Mouse (Mus musculus): Measurements from ENCODE around the gene Ctnnbl1. TPM values are rescaled to one million over a fixed set of nuclear protein-coding genes. Genes with fewer than 3 reads are reported as not detected.

Gene Ctnnbl1
- polyA plus RNA-seq, 1 experiment: 25.0 TPM

DNA sequence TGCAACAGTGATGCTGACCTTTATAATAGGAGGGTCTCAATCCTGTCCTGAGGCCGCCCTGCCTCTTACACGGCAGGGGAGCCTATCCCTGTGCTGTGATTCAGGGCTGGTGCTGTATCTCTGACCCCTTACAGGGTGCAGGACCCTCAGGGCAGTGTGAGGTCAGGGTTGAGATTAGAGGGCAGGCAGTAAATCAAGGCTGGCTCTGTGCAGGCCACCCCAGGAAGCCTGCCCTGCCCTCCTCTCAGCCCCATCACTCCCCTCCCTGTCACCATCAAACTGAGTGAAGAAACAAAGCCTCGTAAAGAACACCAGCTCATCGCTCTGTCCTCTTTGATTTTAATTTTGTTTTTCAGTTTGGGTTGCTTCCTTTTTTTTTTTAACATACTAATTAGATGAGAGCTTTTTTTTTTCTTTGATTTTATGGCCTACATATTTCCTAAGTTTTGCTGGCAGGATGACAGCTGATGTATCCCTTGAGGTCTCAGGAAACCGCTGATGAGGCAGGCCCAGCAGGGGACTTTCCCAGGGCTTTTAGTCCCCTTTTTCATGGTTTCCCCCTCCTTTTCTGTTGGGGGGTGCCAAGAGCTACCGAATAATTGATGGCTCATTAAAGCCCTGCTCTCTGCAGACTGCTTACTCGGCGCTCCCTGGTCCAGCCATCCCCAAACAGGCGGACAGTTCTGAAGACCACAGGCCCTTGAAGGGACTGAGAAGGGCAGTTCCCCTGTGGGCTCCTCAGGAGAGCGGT, 150.2 kb downstream of the Ctnnbl1 start:
- no peak overlapping the region for H3K27ac ChIP-seq (ENCODE audit: insufficient read depth, low read depth, low read length)
- no peak overlapping the region for H3K4me3 ChIP-seq (ENCODE audit: insufficient read depth, low read length)
- peaks cover 15% of the 10 kb centered on the region for H3K4me1 ChIP-seq (ENCODE audit: control insufficient read depth, insufficient read depth, low read length)
- TF ChIP-seq CTCF (IDR thresholded peaks at IDR 0.05; ENCODE audit: low read depth, low read length) (no peak), POLR2A (IDR thresholded peaks at IDR 0.05; ENCODE audit: borderline replicate concordance, low read depth, low read length) (no peak)

DNA sequence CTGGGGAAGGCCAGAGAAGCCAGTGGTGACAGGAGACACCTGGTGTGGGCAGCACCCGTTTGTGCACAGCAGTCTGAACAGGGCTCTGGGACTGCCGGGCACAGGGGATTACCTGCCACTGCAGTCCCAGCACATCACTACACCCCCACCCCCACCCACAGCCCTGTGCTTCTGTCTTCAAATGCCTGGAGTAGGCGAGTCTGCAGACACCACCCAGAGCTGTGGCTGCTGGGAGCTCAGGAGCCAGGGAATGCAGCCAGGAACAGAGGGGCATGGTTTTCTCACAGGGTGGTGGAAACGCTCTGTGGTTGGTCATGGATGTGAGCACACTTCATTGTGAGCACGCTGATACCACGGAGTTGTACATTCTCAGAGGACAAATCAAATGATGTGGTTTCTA, 154.0 kb downstream of the Ctnnbl1 start:
- no peak for TF ChIP-seq CTCF (IDR thresholded peaks at IDR 0.05; ENCODE audit: low read depth, low read length)
- TF ChIP-seq POLR2A (IDR thresholded peaks at IDR 0.05; ENCODE audit: borderline replicate concordance, low read depth, low read length): no peak
- H3K27ac ChIP-seq (ENCODE audit: insufficient read depth, low read depth, low read length): no peak overlapping the region
- no peak overlapping the region for H3K4me3 ChIP-seq (ENCODE audit: insufficient read depth, low read length)
- peaks cover 15% of the 10 kb centered on the region for H3K4me1 ChIP-seq (ENCODE audit: control insufficient read depth, insufficient read depth, low read length)

DNA sequence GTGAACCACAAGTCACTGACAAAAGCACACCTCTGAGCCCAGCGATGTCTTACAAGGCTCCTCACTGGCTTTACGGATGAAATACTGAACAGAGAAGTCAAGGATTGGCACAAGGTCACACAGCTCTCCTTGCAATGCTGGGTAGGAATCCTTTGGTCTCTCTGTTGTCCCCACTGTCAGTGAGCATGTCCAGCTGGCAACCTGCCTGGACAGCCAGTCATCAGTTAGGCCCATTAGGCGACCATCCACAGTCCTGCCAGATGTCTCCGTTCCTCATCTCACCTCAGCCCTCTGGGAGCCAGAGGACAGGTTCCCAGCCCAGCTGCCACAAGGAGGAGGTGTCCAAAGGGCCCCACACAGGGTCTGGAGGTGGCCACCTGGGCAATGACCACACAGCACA, 159.9 kb downstream of the Ctnnbl1 start:
- TF ChIP-seq CTCF (IDR thresholded peaks at IDR 0.05; ENCODE audit: low read depth, low read length): no peak
- no peak for TF ChIP-seq POLR2A (IDR thresholded peaks at IDR 0.05; ENCODE audit: borderline replicate concordance, low read depth, low read length)
- H3K4me3 ChIP-seq (ENCODE audit: insufficient read depth, low read length): no peak overlapping the region
- H3K27ac ChIP-seq (ENCODE audit: insufficient read depth, low read depth, low read length): no peak overlapping the region
- H3K4me1 ChIP-seq (ENCODE audit: control insufficient read depth, insufficient read depth, low read length): peaks cover 4% of the 10 kb centered on the region; the same call in 1 of the 2 replicates

DNA sequence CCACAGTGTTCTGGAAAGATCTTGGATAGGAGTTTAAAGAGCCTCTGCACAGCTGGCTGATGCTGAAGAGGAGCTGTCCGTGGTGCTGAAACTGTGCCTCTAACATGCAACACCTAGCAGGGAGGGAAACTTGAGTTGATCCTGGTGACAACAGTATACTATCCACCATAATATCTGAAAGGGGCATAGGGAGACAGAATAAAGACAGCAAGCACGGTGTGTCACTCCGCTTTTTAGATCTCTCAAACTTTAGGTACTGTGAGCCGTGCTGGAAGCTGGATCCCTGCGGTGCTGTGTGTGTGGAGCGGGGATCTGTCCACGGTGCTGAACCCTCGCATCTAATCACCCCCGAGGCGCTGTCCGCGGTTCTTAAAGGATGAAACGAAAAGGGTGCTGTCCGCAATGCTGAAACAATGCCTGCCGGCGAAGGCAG, 176.0 kb downstream of the Ctnnbl1 start:
- TF ChIP-seq CTCF (IDR thresholded peaks at IDR 0.05; ENCODE audit: low read depth, low read length): no peak
- TF ChIP-seq POLR2A (IDR thresholded peaks at IDR 0.05; ENCODE audit: borderline replicate concordance, low read depth, low read length): no peak
- Histone ChIP-seq H3K4me1 (ENCODE audit: control insufficient read depth, insufficient read depth, low read length) (peaks cover 3% of the 10 kb centered on the region), H3K27ac (ENCODE audit: insufficient read depth, low read depth, low read length) (no peak overlapping the region), H3K4me3 (ENCODE audit: insufficient read depth, low read length) (no peak overlapping the region)

DNA sequence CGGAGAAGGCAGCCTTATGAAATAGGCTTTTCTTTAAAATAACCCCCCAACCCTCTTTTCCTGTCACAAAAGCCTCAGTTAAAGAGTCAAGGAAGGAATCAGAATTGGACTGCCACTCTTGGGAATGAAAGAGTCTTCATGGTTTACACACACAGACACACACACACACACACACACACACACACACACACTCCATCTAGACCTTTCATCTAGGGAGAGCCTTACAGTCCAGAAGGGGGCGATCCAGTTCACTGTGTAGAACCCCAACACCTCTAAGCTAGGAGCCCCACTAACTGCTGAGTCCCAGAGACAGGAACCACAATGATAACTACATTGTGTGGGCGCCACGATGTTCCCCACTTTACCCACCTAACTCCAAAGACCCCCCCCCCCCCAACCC, 176.5 kb downstream of the Ctnnbl1 start:
- TF ChIP-seq CTCF (IDR thresholded peaks at IDR 0.05; ENCODE audit: low read depth, low read length) (no peak), POLR2A (IDR thresholded peaks at IDR 0.05; ENCODE audit: borderline replicate concordance, low read depth, low read length) (no peak)
- Histone ChIP-seq H3K4me1 (ENCODE audit: control insufficient read depth, insufficient read depth, low read length) (peaks cover 1% of the 10 kb centered on the region), H3K27ac (ENCODE audit: insufficient read depth, low read depth, low read length) (no peak overlapping the region), H3K4me3 (ENCODE audit: insufficient read depth, low read length) (no peak overlapping the region)

DNA sequence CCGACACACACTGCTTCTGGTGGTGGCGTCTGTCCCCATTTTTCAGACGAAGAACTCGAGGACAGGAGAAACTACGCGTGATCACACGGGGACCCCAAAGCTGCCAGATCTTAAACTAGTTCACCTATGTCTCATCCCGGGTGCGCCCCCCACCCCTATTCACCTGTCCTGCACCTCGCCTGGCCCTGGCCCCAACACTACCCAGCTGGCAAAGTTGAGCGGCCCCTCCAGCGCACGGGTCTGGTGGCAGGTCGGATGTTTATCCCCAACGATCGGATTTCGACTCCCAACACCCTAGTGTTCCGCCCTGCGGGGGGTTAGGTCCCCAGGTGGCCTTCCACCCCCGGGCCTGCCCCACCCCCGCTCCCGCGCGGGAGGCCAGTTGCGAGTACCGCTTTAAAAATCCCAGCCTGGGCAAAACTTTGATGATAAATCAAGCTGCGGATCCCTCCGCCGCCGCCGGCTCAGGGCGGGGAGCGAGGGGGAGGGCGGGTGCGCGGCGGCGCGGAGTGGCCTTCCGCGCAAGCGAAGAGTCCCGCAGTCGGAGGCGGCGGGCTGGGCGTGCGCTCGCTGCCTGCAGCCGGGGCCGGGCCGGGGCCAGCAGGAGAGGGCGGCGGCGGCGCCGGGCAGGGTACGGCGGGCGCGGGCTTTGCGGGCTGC, 177.0 kb downstream of the Ctnnbl1 start, which contains the start of gene Vstm2l:
Gene Vstm2l (plus strand): TSS at position 549 of the 660 bp plus-strand sequence.
- no peaks in the 10 kb centered on the region; the same call in 1 of the 2 replicates for H3K4me1 ChIP-seq (ENCODE audit: control insufficient read depth, insufficient read depth, low read length)
- no peak within 1 kb of the TSS for H3K4me3 ChIP-seq (ENCODE audit: insufficient read depth, low read length)
- no peak within 1 kb of the TSS for H3K27ac ChIP-seq (ENCODE audit: insufficient read depth, low read depth, low read length)
- TF ChIP-seq CTCF (IDR thresholded peaks at IDR 0.05; ENCODE audit: low read depth, low read length) (no peak), POLR2A (IDR thresholded peaks at IDR 0.05; ENCODE audit: borderline replicate concordance, low read depth, low read length) (no peak)

DNA sequence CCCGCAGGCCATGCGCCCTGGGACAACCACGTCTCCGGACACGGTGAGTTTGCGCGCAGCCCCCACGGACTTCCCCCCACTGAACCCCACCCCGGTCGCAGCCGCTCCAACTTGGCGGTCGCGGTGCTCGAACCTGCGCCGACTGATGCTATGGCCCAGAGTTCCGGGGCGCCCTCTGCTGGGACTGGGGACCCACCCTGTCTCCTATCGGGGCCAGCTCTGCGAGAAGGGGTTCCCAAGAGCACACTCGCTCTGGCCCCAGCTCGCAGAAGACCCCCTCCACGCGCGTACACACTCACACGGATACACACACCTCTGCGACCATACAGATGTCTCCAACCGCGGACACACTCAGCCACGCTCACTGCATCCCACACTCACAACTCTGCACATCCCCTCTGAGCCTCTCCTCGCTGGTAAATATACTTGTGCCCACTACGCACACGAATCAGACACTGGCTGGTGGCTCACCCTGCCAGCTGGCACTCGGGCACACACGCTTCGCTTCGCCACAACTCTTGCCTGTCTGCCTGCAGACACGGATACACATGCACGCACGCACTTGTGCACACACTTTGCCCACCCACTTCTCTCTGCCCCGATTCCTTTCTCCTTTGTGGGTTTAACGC, 177.8 kb downstream of the Ctnnbl1 start:
- no peak overlapping the region for H3K27ac ChIP-seq (ENCODE audit: insufficient read depth, low read depth, low read length)
- TF ChIP-seq CTCF (IDR thresholded peaks at IDR 0.05; ENCODE audit: low read depth, low read length): no peak
- TF ChIP-seq POLR2A (IDR thresholded peaks at IDR 0.05; ENCODE audit: borderline replicate concordance, low read depth, low read length): no peak

DNA sequence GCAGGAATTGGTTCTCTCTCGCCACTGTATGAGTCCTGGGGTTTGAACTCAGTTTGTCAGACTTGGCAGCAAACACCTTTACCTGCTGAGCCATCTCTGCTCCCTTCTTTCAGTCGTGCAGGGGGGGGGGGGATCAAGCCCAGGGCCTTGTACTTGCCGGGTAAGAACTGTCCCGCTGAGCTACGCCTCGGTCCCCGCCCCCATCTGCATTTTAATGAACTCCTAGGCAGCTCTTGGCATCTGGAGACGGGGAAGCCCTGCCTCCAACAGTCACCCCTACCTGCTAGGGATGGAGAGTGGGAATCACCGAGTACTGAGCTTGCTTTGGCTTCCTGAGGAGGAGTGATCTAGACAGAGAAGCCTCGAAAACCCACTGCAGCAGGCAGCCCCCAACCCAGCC, 181.3 kb downstream of the Ctnnbl1 start:
- Histone ChIP-seq H3K4me1 (ENCODE audit: control insufficient read depth, insufficient read depth, low read length) (no peaks in the 10 kb centered on the region), H3K4me3 (ENCODE audit: insufficient read depth, low read length) (no peak overlapping the region), H3K27ac (ENCODE audit: insufficient read depth, low read depth, low read length) (no peak overlapping the region)
- TF ChIP-seq POLR2A (IDR thresholded peaks at IDR 0.05; ENCODE audit: borderline replicate concordance, low read depth, low read length) (no peak), CTCF (IDR thresholded peaks at IDR 0.05; ENCODE audit: low read depth, low read length) (no peak)

More for the DNA sequence above, 177.8 kb downstream of the Ctnnbl1 start:
- Histone ChIP-seq H3K4me1 (ENCODE audit: control insufficient read depth, insufficient read depth, low read length) (no peaks in the 10 kb centered on the region), H3K4me3 (ENCODE audit: insufficient read depth, low read length) (no peak overlapping the region)

DNA sequence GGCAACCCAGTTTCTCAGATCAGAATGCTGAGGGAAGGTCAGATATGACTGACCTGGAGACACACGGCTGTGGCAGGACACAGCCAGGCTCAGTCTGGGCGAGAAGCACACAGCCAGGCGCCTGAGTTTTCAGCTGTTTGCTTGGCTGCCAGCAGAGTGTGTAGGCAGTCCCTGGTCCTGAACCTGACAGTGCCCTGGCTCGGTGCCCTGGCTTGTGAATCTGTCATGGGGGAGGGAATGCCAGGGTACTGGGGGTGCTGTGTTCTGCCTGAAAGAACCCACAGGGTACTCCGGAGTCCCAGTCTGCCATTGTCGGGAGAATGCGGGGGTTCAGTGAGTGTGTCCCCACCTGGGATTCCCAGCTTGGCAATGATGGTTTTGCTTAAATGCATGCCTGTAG, 184.3 kb downstream of the Ctnnbl1 start:
- H3K27ac ChIP-seq (ENCODE audit: insufficient read depth, low read depth, low read length): no peak overlapping the region
- no peaks in the 10 kb centered on the region for H3K4me1 ChIP-seq (ENCODE audit: control insufficient read depth, insufficient read depth, low read length)
- no peak overlapping the region for H3K4me3 ChIP-seq (ENCODE audit: insufficient read depth, low read length)
- TF ChIP-seq CTCF (IDR thresholded peaks at IDR 0.05; ENCODE audit: low read depth, low read length) (no peak), POLR2A (IDR thresholded peaks at IDR 0.05; ENCODE audit: borderline replicate concordance, low read depth, low read length) (no peak)

DNA sequence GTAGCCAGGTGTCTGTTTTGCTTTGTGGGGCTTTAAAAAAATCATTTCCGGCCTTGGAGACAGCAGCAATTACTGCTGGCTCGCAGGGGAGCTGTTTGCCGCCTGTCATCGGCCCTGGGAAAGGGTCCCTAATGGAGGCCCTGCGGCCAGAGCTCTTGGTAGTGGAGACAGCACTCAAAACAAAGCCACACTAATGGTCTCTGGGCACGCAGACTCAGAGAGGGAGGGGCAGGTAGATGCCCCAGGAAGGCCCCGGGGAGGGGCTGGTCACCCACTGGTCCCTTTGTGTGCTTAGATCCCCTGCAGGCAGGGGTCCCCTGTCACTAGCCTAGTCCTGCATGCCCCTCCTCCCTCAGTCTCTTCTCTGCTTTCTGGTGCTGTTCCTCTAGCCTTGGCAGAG, 186.2 kb downstream of the Ctnnbl1 start:
- TF ChIP-seq POLR2A (IDR thresholded peaks at IDR 0.05; ENCODE audit: borderline replicate concordance, low read depth, low read length) (no peak), CTCF (IDR thresholded peaks at IDR 0.05; ENCODE audit: low read depth, low read length) (no peak)
- no peaks in the 10 kb centered on the region for H3K4me1 ChIP-seq (ENCODE audit: control insufficient read depth, insufficient read depth, low read length)
- no peak overlapping the region for H3K4me3 ChIP-seq (ENCODE audit: insufficient read depth, low read length)
- no peak overlapping the region for H3K27ac ChIP-seq (ENCODE audit: insufficient read depth, low read depth, low read length)

Data from bone marrow macrophage, adult 2 months (primary cell).